24 mouse cellular contexts compared by ENCODE assay signal in genomic region chr10:80196778-80197581, GRCm38 (mm10). TPM values are rescaled to one million over a fixed set of nuclear protein-coding genes. Genes with fewer than 3 reads are reported as not detected.
DNase-seq lines count a peak whose midpoint lies in the region; ATAC-seq and TF ChIP-seq lines count a peak whose summit lies in the region.
"Had no signal": no experiment of that assay in that cellular context is flagged by ENCODE, and none has a peak within 500 bp of the region (broad histone marks: within the 10 kb centered on the region; RNA-seq: fewer than 3 reads in every experiment).

No protein-coding gene starts in this region.

- 43% methylated on average over 33 of the region's 33 CpGs for WGBS in forebrain, embryonic 10.5 days
- WGBS in forebrain, postnatal 0 days: 42% methylated on average over 33 of the region's 33 CpGs
- 42% methylated on average over 33 of the region's 33 CpGs for WGBS in hindbrain, embryonic 12.5 days
- WGBS in hindbrain, embryonic 16.5 days: 50% methylated on average over 31 of the region's 33 CpGs
- WGBS in midbrain, embryonic 11.5 days: 21% methylated on average over 33 of the region's 33 CpGs
- WGBS in midbrain, postnatal 0 days: 22% methylated on average over 33 of the region's 33 CpGs
- WGBS in midbrain, embryonic 13.5 days: 15% methylated on average over 33 of the region's 33 CpGs
- whole genome bisulfite sequencing in intestine, postnatal 0 days: 83% methylated on average over 33 of the region's 33 CpGs

- ATAC-seq in forebrain, postnatal 0 days: no peak
- no peak for ATAC-seq in hindbrain, embryonic 12.5 days (ENCODE audit: low FRiP score)
- ATAC-seq in hindbrain, embryonic 16.5 days: no peak
- ATAC-seq in midbrain, embryonic 11.5 days (ENCODE audit: low FRiP score): peak; percentile 72
- no peak for ATAC-seq in midbrain, postnatal 0 days (ENCODE audit: low FRiP score)
- 0 out of 2 replicates have a peak, but pooled peaks have one; percentile 28 for ATAC-seq in midbrain, embryonic 13.5 days
- no peak for ATAC-seq in intestine, postnatal 0 days
- ATAC-seq: intestine, embryonic 16.5 days had no signal

- peaks cover 57% of the 10 kb centered on the region for H3K4me1 ChIP-seq in forebrain, embryonic 10.5 days
- H3K4me1 ChIP-seq in forebrain, postnatal 0 days (ENCODE audit: insufficient read depth): no peaks in the 10 kb centered on the region
- H3K4me1 ChIP-seq in hindbrain, embryonic 12.5 days: peaks cover 29% of the 10 kb centered on the region
- H3K4me1 ChIP-seq in hindbrain, embryonic 16.5 days (ENCODE audit: control insufficient read depth, insufficient read depth, low read depth, low read length): no peaks in the 10 kb centered on the region
- peaks cover 49% of the 10 kb centered on the region for H3K4me1 ChIP-seq in midbrain, embryonic 11.5 days (ENCODE audit: control insufficient read depth, insufficient read depth, low read length)
- H3K4me1 ChIP-seq in midbrain, postnatal 0 days (ENCODE audit: insufficient read depth, low read length): no peaks in the 10 kb centered on the region
- H3K4me1 ChIP-seq in midbrain, embryonic 13.5 days (replicated peaks): peaks cover 62% of the 10 kb centered on the region
- H3K4me1 ChIP-seq in intestine, postnatal 0 days (replicated peaks; ENCODE audit: control insufficient read depth, insufficient read depth, low read length): no peaks in the 10 kb centered on the region
- H3K4me1 ChIP-seq: embryonic facial prominence, embryonic 15.5 days; hindbrain, embryonic 15.5 days; stomach, embryonic 15.5 days had no signal

- H3K9me3 ChIP-seq in forebrain, embryonic 10.5 days: no peaks in the 10 kb centered on the region
- no peaks in the 10 kb centered on the region for H3K9me3 ChIP-seq in forebrain, postnatal 0 days (ENCODE audit: low read length)
- H3K9me3 ChIP-seq in hindbrain, embryonic 12.5 days (replicated peaks): no peaks in the 10 kb centered on the region
- no peaks in the 10 kb centered on the region for H3K9me3 ChIP-seq in hindbrain, embryonic 16.5 days (ENCODE audit: control insufficient read depth, low read length)
- no peaks in the 10 kb centered on the region for H3K9me3 ChIP-seq in midbrain, embryonic 11.5 days (ENCODE audit: control insufficient read depth, low read length)
- H3K9me3 ChIP-seq in midbrain, postnatal 0 days (ENCODE audit: low read length): no peaks in the 10 kb centered on the region
- no peaks in the 10 kb centered on the region for H3K9me3 ChIP-seq in midbrain, embryonic 13.5 days
- no peaks in the 10 kb centered on the region for H3K9me3 ChIP-seq in intestine, postnatal 0 days (ENCODE audit: control insufficient read depth)
- H3K9me3 ChIP-seq: embryonic facial prominence, embryonic 15.5 days; heart, embryonic 12.5 days; hindbrain, embryonic 15.5 days; liver, embryonic 13.5 days; neural tube, embryonic 13.5 days; stomach, embryonic 15.5 days had no signal

- no peak for DNase-seq in forebrain, embryonic 10.5 days (ENCODE audit: extremely low spot score, low spot score)
- no peak for DNase-seq in forebrain, postnatal 0 days
- DNase-seq in midbrain, embryonic 11.5 days (ENCODE audit: low spot score, missing footprints): peak; percentile 94
- DNase-seq in midbrain, postnatal 0 days (ENCODE audit: low spot score): no peak
- DNase-seq: cerebellum, adult 2 months; cerebellum, postnatal 25 days; embryo, embryonic 11 days; gastrocnemius, postnatal 25 days; heart, adult 18-20 months; heart, postnatal 10 days; liver, embryonic 13.5 days; lung, adult 2 months; lung, postnatal 14 days; thymus, postnatal 25 days had no signal

- no peak for TF ChIP-seq CTCF in forebrain, postnatal 0 days (IDR thresholded peaks at IDR 0.05; ENCODE audit: low read depth)
- TF ChIP-seq CTCF in midbrain, postnatal 0 days (IDR thresholded peaks at IDR 0.05): no peak
- no peak for TF ChIP-seq CTCF in intestine, postnatal 0 days (IDR thresholded peaks at IDR 0.05; ENCODE audit: low read depth)

- peak overlapping the region; percentile 69 for H3K27ac ChIP-seq in forebrain, embryonic 10.5 days
- H3K27ac ChIP-seq in forebrain, postnatal 0 days (ENCODE audit: low read depth, low read length): no peak overlapping the region
- H3K27ac ChIP-seq in hindbrain, embryonic 12.5 days: no peak overlapping the region
- no peak overlapping the region for H3K27ac ChIP-seq in hindbrain, embryonic 16.5 days (ENCODE audit: low read depth, low read length)
- H3K27ac ChIP-seq in midbrain, embryonic 11.5 days (ENCODE audit: low read depth, low read length): peak overlapping the region; percentile 53
- no peak overlapping the region for H3K27ac ChIP-seq in midbrain, postnatal 0 days (ENCODE audit: low read depth, low read length)
- peak overlapping the region; percentile 62 for H3K27ac ChIP-seq in midbrain, embryonic 13.5 days
- no peak overlapping the region for H3K27ac ChIP-seq in intestine, postnatal 0 days (ENCODE audit: low read depth, low read length)
- H3K27ac ChIP-seq: embryonic facial prominence, embryonic 15.5 days; hindbrain, embryonic 15.5 days; liver, embryonic 13.5 days; neural tube, embryonic 13.5 days; stomach, embryonic 15.5 days had no signal

- H3K36me3 ChIP-seq in forebrain, embryonic 10.5 days (replicated peaks): no peaks in the 10 kb centered on the region
- no peaks in the 10 kb centered on the region for H3K36me3 ChIP-seq in forebrain, postnatal 0 days (ENCODE audit: insufficient read depth)
- H3K36me3 ChIP-seq in hindbrain, embryonic 12.5 days: no peaks in the 10 kb centered on the region
- H3K36me3 ChIP-seq in hindbrain, embryonic 16.5 days (ENCODE audit: control insufficient read depth, insufficient read depth, low read length): no peaks in the 10 kb centered on the region
- H3K36me3 ChIP-seq in midbrain, embryonic 11.5 days (ENCODE audit: control insufficient read depth, insufficient read depth, low read length): no peaks in the 10 kb centered on the region
- H3K36me3 ChIP-seq in midbrain, postnatal 0 days (ENCODE audit: insufficient read depth, low read length): no peaks in the 10 kb centered on the region
- H3K36me3 ChIP-seq in midbrain, embryonic 13.5 days: no peaks in the 10 kb centered on the region
- H3K36me3 ChIP-seq in intestine, postnatal 0 days (ENCODE audit: control insufficient read depth, insufficient read depth): no peaks in the 10 kb centered on the region
- H3K36me3 ChIP-seq: embryonic facial prominence, embryonic 15.5 days; heart, embryonic 12.5 days; hindbrain, embryonic 15.5 days; liver, embryonic 13.5 days; neural tube, embryonic 13.5 days; stomach, embryonic 15.5 days had no signal

- peaks cover 58% of the 10 kb centered on the region for H3K27me3 ChIP-seq in forebrain, embryonic 10.5 days (ENCODE audit: poor library complexity, severe bottlenecking)
- no peaks in the 10 kb centered on the region for H3K27me3 ChIP-seq in forebrain, postnatal 0 days (ENCODE audit: insufficient read depth, low read length)
- peaks cover 8% of the 10 kb centered on the region; the same call in 1 of the 2 replicates for H3K27me3 ChIP-seq in hindbrain, embryonic 12.5 days
- H3K27me3 ChIP-seq in hindbrain, embryonic 16.5 days (replicated peaks; ENCODE audit: control insufficient read depth, insufficient read depth, low read length): no peaks in the 10 kb centered on the region
- H3K27me3 ChIP-seq in midbrain, embryonic 11.5 days (ENCODE audit: control insufficient read depth, insufficient read depth, low read length): peaks cover 4% of the 10 kb centered on the region; the same call in 1 of the 2 replicates
- H3K27me3 ChIP-seq in midbrain, postnatal 0 days (ENCODE audit: insufficient read depth, low read length): no peaks in the 10 kb centered on the region
- no peaks in the 10 kb centered on the region for H3K27me3 ChIP-seq in midbrain, embryonic 13.5 days
- 0 out of 2 replicates have a peak, but pooled peaks cover 7% of the 10 kb centered on the region for H3K27me3 ChIP-seq in intestine, postnatal 0 days (replicated peaks; ENCODE audit: control insufficient read depth, insufficient read depth, low read length)
- H3K27me3 ChIP-seq: embryonic facial prominence, embryonic 15.5 days; hindbrain, embryonic 15.5 days; neural tube, embryonic 13.5 days had no signal

- H3K4me3 ChIP-seq in forebrain, embryonic 10.5 days: peak overlapping the region; percentile 19
- no peak overlapping the region for H3K4me3 ChIP-seq in forebrain, postnatal 0 days (ENCODE audit: low read depth, low read length)
- no peak overlapping the region for H3K4me3 ChIP-seq in hindbrain, embryonic 12.5 days
- no peak overlapping the region for H3K4me3 ChIP-seq in hindbrain, embryonic 16.5 days (ENCODE audit: low read length)
- peak overlapping the region; percentile 5; the same call in 1 of the 2 replicates for H3K4me3 ChIP-seq in midbrain, embryonic 11.5 days (ENCODE audit: low read depth, low read length)
- no peak overlapping the region for H3K4me3 ChIP-seq in midbrain, postnatal 0 days (ENCODE audit: low read depth, low read length)
- H3K4me3 ChIP-seq in midbrain, embryonic 13.5 days (replicated peaks): no peak overlapping the region
- H3K4me3 ChIP-seq in intestine, postnatal 0 days (ENCODE audit: low read depth, low read length): no peak overlapping the region
- H3K4me3 ChIP-seq: embryonic facial prominence, embryonic 15.5 days; heart, embryonic 12.5 days; hindbrain, embryonic 15.5 days; liver, embryonic 13.5 days; neural tube, embryonic 13.5 days; stomach, embryonic 15.5 days had no signal

- H3K4me2 ChIP-seq in forebrain, postnatal 0 days (ENCODE audit: low read depth): no peak overlapping the region
- no peak overlapping the region for H3K4me2 ChIP-seq in hindbrain, embryonic 12.5 days (replicated peaks)
- no peak overlapping the region for H3K4me2 ChIP-seq in hindbrain, embryonic 16.5 days (ENCODE audit: low read length)
- H3K4me2 ChIP-seq in midbrain, embryonic 11.5 days: peak overlapping the region; percentile 28; the same call in 1 of the 2 replicates
- no peak overlapping the region for H3K4me2 ChIP-seq in midbrain, postnatal 0 days (ENCODE audit: low read depth, low read length, poor library complexity, severe bottlenecking)
- no peak overlapping the region for H3K4me2 ChIP-seq in midbrain, embryonic 13.5 days (replicated peaks)
- H3K4me2 ChIP-seq in intestine, postnatal 0 days (replicated peaks; ENCODE audit: low read depth): no peak overlapping the region
- H3K4me2 ChIP-seq: embryonic facial prominence, embryonic 15.5 days; heart, embryonic 12.5 days; hindbrain, embryonic 15.5 days; liver, embryonic 13.5 days; neural tube, embryonic 13.5 days; stomach, embryonic 15.5 days had no signal

- no peak overlapping the region for H3K9ac ChIP-seq in forebrain, postnatal 0 days
- peak overlapping the region; percentile 19; the same call in 1 of the 2 replicates for H3K9ac ChIP-seq in hindbrain, embryonic 12.5 days
- H3K9ac ChIP-seq in hindbrain, embryonic 16.5 days (ENCODE audit: low read depth, low read length): no peak overlapping the region
- H3K9ac ChIP-seq in midbrain, embryonic 11.5 days (ENCODE audit: low read length): peak overlapping the region; percentile 40
- no peak overlapping the region for H3K9ac ChIP-seq in midbrain, postnatal 0 days (replicated peaks; ENCODE audit: low read length, poor library complexity, severe bottlenecking)
- peak overlapping the region; percentile 39; the same call in 1 of the 2 replicates for H3K9ac ChIP-seq in midbrain, embryonic 13.5 days (replicated peaks)
- no peak overlapping the region for H3K9ac ChIP-seq in intestine, postnatal 0 days (ENCODE audit: low read depth, low read length)
- H3K9ac ChIP-seq: embryonic facial prominence, embryonic 15.5 days; heart, embryonic 12.5 days; hindbrain, embryonic 15.5 days; liver, embryonic 13.5 days; neural tube, embryonic 13.5 days; stomach, embryonic 15.5 days had no signal

RNA-seq across cellular contexts. Expression of gene Efna2, which starts 17.7 kb away (rescaled TPM):
- 23.2 and 24.2 TPM in 2 replicates for polyA plus RNA-seq in forebrain, embryonic 10.5 days (2016; fragmentation: Nextera tagmentation; extraction: Ambion mirVana)
- 29.0 and 30.9 TPM in 2 replicates for total RNA-seq in forebrain, postnatal 0 days (2014; rRNA removed)
- polyA plus RNA-seq in forebrain, postnatal 0 days (2015; fragmentation: Nextera tagmentation; extraction: Ambion mirVana): 30.6 and 31.3 TPM in 2 replicates
- 49.3 and 50.5 TPM in 2 replicates for polyA plus RNA-seq in hindbrain, embryonic 12.5 days (2016; fragmentation: Nextera tagmentation; extraction: Ambion mirVana)
- polyA plus RNA-seq in hindbrain, embryonic 16.5 days (2015; fragmentation: Nextera tagmentation; extraction: Ambion mirVana): 21.5 and 22.7 TPM in 2 replicates
- 78.1 and 91.7 TPM in 2 replicates for polyA plus RNA-seq in midbrain, embryonic 11.5 days (2014; fragmentation: Nextera tagmentation; extraction: Ambion mirVana)
- 45.1 and 51.1 TPM in 2 replicates for total RNA-seq in midbrain, postnatal 0 days (2014; rRNA removed)
- 52.1 and 58.4 TPM in 2 replicates for polyA plus RNA-seq in midbrain, postnatal 0 days (2015; fragmentation: Nextera tagmentation; extraction: Ambion mirVana)
- polyA plus RNA-seq in midbrain, embryonic 13.5 days (2015; fragmentation: Nextera tagmentation; extraction: Ambion mirVana): 34.5 and 41.3 TPM in 2 replicates
- 3.5 and 3.8 TPM in 2 replicates for polyA plus RNA-seq in intestine, postnatal 0 days (2015; fragmentation: Nextera tagmentation; extraction: Ambion mirVana)

RNA-seq across cellular contexts. Expression of gene 1600002K03Rik, which starts 24.2 kb away (rescaled TPM):
- polyA plus RNA-seq in forebrain, embryonic 10.5 days (2016; fragmentation: Nextera tagmentation; extraction: Ambion mirVana): 9.8 and 10.7 TPM in 2 replicates
- total RNA-seq in forebrain, postnatal 0 days (2014; rRNA removed): 4.2 and 5.0 TPM in 2 replicates
- 5.0 and 6.0 TPM in 2 replicates for polyA plus RNA-seq in forebrain, postnatal 0 days (2015; fragmentation: Nextera tagmentation; extraction: Ambion mirVana)
- 12.0 and 13.3 TPM in 2 replicates for polyA plus RNA-seq in hindbrain, embryonic 12.5 days (2016; fragmentation: Nextera tagmentation; extraction: Ambion mirVana)
- 9.4 and 10.1 TPM in 2 replicates for polyA plus RNA-seq in hindbrain, embryonic 16.5 days (2015; fragmentation: Nextera tagmentation; extraction: Ambion mirVana)
- polyA plus RNA-seq in midbrain, embryonic 11.5 days (2014; fragmentation: Nextera tagmentation; extraction: Ambion mirVana): 8.0 and 8.7 TPM in 2 replicates
- 2.3 and 2.8 TPM in 2 replicates for total RNA-seq in midbrain, postnatal 0 days (2014; rRNA removed)
- polyA plus RNA-seq in midbrain, postnatal 0 days (2015; fragmentation: Nextera tagmentation; extraction: Ambion mirVana): 4.1 and 5.3 TPM in 2 replicates
- polyA plus RNA-seq in midbrain, embryonic 13.5 days (2015; fragmentation: Nextera tagmentation; extraction: Ambion mirVana): 11.9 and 14.5 TPM in 2 replicates
- 12.7 and 13.9 TPM in 2 replicates for polyA plus RNA-seq in intestine, postnatal 0 days (2015; fragmentation: Nextera tagmentation; extraction: Ambion mirVana)

RNA-seq across cellular contexts. Expression of gene Mum1, which starts 29.3 kb away (rescaled TPM):
- polyA plus RNA-seq in forebrain, embryonic 10.5 days (2016; fragmentation: Nextera tagmentation; extraction: Ambion mirVana): 89.4 and 98.3 TPM in 2 replicates
- total RNA-seq in forebrain, postnatal 0 days (2014; rRNA removed): 57.6 and 60.7 TPM in 2 replicates
- polyA plus RNA-seq in forebrain, postnatal 0 days (2015; fragmentation: Nextera tagmentation; extraction: Ambion mirVana): 41.1 and 50.4 TPM in 2 replicates
- 50.0 and 58.8 TPM in 2 replicates for polyA plus RNA-seq in hindbrain, embryonic 12.5 days (2016; fragmentation: Nextera tagmentation; extraction: Ambion mirVana)
- 38.0 and 38.7 TPM in 2 replicates for polyA plus RNA-seq in hindbrain, embryonic 16.5 days (2015; fragmentation: Nextera tagmentation; extraction: Ambion mirVana)
- 134 and 142 TPM in 2 replicates for polyA plus RNA-seq in midbrain, embryonic 11.5 days (2014; fragmentation: Nextera tagmentation; extraction: Ambion mirVana)
- 45.1 and 60.9 TPM in 2 replicates for total RNA-seq in midbrain, postnatal 0 days (2014; rRNA removed)
- 42.4 and 49.6 TPM in 2 replicates for polyA plus RNA-seq in midbrain, postnatal 0 days (2015; fragmentation: Nextera tagmentation; extraction: Ambion mirVana)
- polyA plus RNA-seq in midbrain, embryonic 13.5 days (2015; fragmentation: Nextera tagmentation; extraction: Ambion mirVana): 91.4 and 98.4 TPM in 2 replicates
- 21.9 and 22.5 TPM in 2 replicates for polyA plus RNA-seq in intestine, postnatal 0 days (2015; fragmentation: Nextera tagmentation; extraction: Ambion mirVana)

RNA-seq across cellular contexts. Expression of gene Cirbp, which starts 31.2 kb away (rescaled TPM):
- 90.9 and 116 TPM in 2 replicates for polyA plus RNA-seq in forebrain, embryonic 10.5 days (2016; fragmentation: Nextera tagmentation; extraction: Ambion mirVana)
- total RNA-seq in forebrain, postnatal 0 days (2014; rRNA removed): 345 and 424 TPM in 2 replicates
- 834 and 838 TPM in 2 replicates for polyA plus RNA-seq in forebrain, postnatal 0 days (2015; fragmentation: Nextera tagmentation; extraction: Ambion mirVana)
- polyA plus RNA-seq in hindbrain, embryonic 12.5 days (2016; fragmentation: Nextera tagmentation; extraction: Ambion mirVana): 235 and 271 TPM in 2 replicates
- 288 and 311 TPM in 2 replicates for polyA plus RNA-seq in hindbrain, embryonic 16.5 days (2015; fragmentation: Nextera tagmentation; extraction: Ambion mirVana)
- polyA plus RNA-seq in midbrain, embryonic 11.5 days (2014; fragmentation: Nextera tagmentation; extraction: Ambion mirVana): 81.5 and 87.1 TPM in 2 replicates
- total RNA-seq in midbrain, postnatal 0 days (2014; rRNA removed): 315 and 337 TPM in 2 replicates
- polyA plus RNA-seq in midbrain, postnatal 0 days (2015; fragmentation: Nextera tagmentation; extraction: Ambion mirVana): 760 and 829 TPM in 2 replicates
- polyA plus RNA-seq in midbrain, embryonic 13.5 days (2015; fragmentation: Nextera tagmentation; extraction: Ambion mirVana): 354 and 412 TPM in 2 replicates
- polyA plus RNA-seq in intestine, postnatal 0 days (2015; fragmentation: Nextera tagmentation; extraction: Ambion mirVana): 222 and 228 TPM in 2 replicates

RNA-seq across cellular contexts. Expression of gene Midn, which starts 48.9 kb away (rescaled TPM):
- 19.1 and 19.8 TPM in 2 replicates for polyA plus RNA-seq in forebrain, embryonic 10.5 days (2016; fragmentation: Nextera tagmentation; extraction: Ambion mirVana)
- total RNA-seq in forebrain, postnatal 0 days (2014; rRNA removed): 91.5 and 120 TPM in 2 replicates
- 19.3 and 21.3 TPM in 2 replicates for polyA plus RNA-seq in forebrain, postnatal 0 days (2015; fragmentation: Nextera tagmentation; extraction: Ambion mirVana)
- polyA plus RNA-seq in hindbrain, embryonic 12.5 days (2016; fragmentation: Nextera tagmentation; extraction: Ambion mirVana): 42.1 and 54.5 TPM in 2 replicates
- 16.0 and 16.1 TPM in 2 replicates for polyA plus RNA-seq in hindbrain, embryonic 16.5 days (2015; fragmentation: Nextera tagmentation; extraction: Ambion mirVana)
- 66.0 and 71.3 TPM in 2 replicates for polyA plus RNA-seq in midbrain, embryonic 11.5 days (2014; fragmentation: Nextera tagmentation; extraction: Ambion mirVana)
- 114 and 143 TPM in 2 replicates for total RNA-seq in midbrain, postnatal 0 days (2014; rRNA removed)
- polyA plus RNA-seq in midbrain, postnatal 0 days (2015; fragmentation: Nextera tagmentation; extraction: Ambion mirVana): 16.3 and 17.2 TPM in 2 replicates
- polyA plus RNA-seq in midbrain, embryonic 13.5 days (2015; fragmentation: Nextera tagmentation; extraction: Ambion mirVana): 35.9 and 40.6 TPM in 2 replicates
- 18.1 and 19.5 TPM in 2 replicates for polyA plus RNA-seq in intestine, postnatal 0 days (2015; fragmentation: Nextera tagmentation; extraction: Ambion mirVana)

Comparison
In these comparisons a context has a peak if more than half of its experiments do, and no peak if none do; other contexts are left out.
1. H3K27ac ChIP-seq: peak in forebrain, embryonic 10.5 days (single experiment), midbrain, embryonic 11.5 days (single experiment) and midbrain, embryonic 13.5 days (single experiment); none in forebrain, postnatal 0 days (single experiment), hindbrain, embryonic 12.5 days (single experiment), hindbrain, embryonic 16.5 days (single experiment), midbrain, postnatal 0 days (single experiment) and intestine, postnatal 0 days (single experiment).
2. H3K4me3 ChIP-seq: peak in forebrain, embryonic 10.5 days (single experiment) and midbrain, embryonic 11.5 days (single experiment); none in forebrain, postnatal 0 days (single experiment), hindbrain, embryonic 12.5 days (single experiment), hindbrain, embryonic 16.5 days (single experiment), midbrain, postnatal 0 days (single experiment), midbrain, embryonic 13.5 days (single experiment) and intestine, postnatal 0 days (single experiment).
3. ATAC-seq: peak in midbrain, embryonic 11.5 days (single experiment) and midbrain, embryonic 13.5 days (single experiment); none in forebrain, postnatal 0 days (single experiment), hindbrain, embryonic 12.5 days (single experiment), hindbrain, embryonic 16.5 days (single experiment), midbrain, postnatal 0 days (single experiment) and intestine, postnatal 0 days (single experiment).
4. H3K9ac ChIP-seq: peak in hindbrain, embryonic 12.5 days (single experiment), midbrain, embryonic 11.5 days (single experiment) and midbrain, embryonic 13.5 days (single experiment); none in forebrain, postnatal 0 days (single experiment), hindbrain, embryonic 16.5 days (single experiment), midbrain, postnatal 0 days (single experiment) and intestine, postnatal 0 days (single experiment).